Mouse (Mus musculus) stomach, embryonic 16.5 days (tissue): ENCODE data around the gene Mafk. TPM values are rescaled to one million over a fixed set of nuclear protein-coding genes. Genes with fewer than 3 reads are reported as not detected.

ENCODE experiments used
- ATAC-seq: fragments of 200-750 bp; cut with Nextera tagmentation; 2 replicates; pipeline ENCODE4 v1.8.0; 2017; ENCODE audit warnings: moderate number of reproducible peaks, moderate TSS enrichment; ENCODE audit not compliant: insufficient read depth, low FRiP score
- H3K27ac ChIP-seq: fragments of 300-500 bp; sonication (generic); 2 replicates; pipeline ENCODE4 v1.5.1; 2014; ENCODE audit warnings: low read length
- H3K27me3 ChIP-seq: fragments of 300-500 bp; sonication (generic); 2 replicates; pipeline ENCODE4 v1.6.1; 2014; ENCODE audit warnings: low read length, control low read depth, mixed read lengths; ENCODE audit not compliant: control insufficient read depth, insufficient read depth
- H3K36me3 ChIP-seq: fragments of 300-500 bp; sonication (generic); 2 replicates; pipeline ENCODE4 v1.6.1; 2014; ENCODE audit warnings: low read length; ENCODE audit not compliant: control insufficient read depth, insufficient read depth
- H3K4me1 ChIP-seq: fragments of 300-500 bp; sonication (generic); 2 replicates; pipeline ENCODE4 v1.6.1; 2014; ENCODE audit warnings: low read length, control low read depth, mixed read lengths; ENCODE audit not compliant: control insufficient read depth, insufficient read depth
- H3K4me2 ChIP-seq: fragments of 300-500 bp; sonication (generic); 2 replicates; pipeline ENCODE4 v1.6.1; 2014; ENCODE audit warnings: low read depth, low read length, mixed read lengths
- H3K4me3 ChIP-seq: fragments of 300-500 bp; sonication (generic); replicated peaks from 2 replicates; pipeline ENCODE4 v1.5.1; 2014; ENCODE audit warnings: mild to moderate bottlenecking, low read length
- H3K9ac ChIP-seq: fragments of 300-500 bp; sonication (generic); 2 replicates; pipeline ENCODE4 v1.6.1; 2014; ENCODE audit warnings: low read length
- H3K9me3 ChIP-seq: fragments of 300-500 bp; sonication (generic); replicated peaks from 2 replicates; pipeline ENCODE4 v1.6.1; 2016; ENCODE audit warnings: low read length, control low read depth; ENCODE audit not compliant: control insufficient read depth
- WGBS: fragments of 180-500 bp; shearing (Covaris S2); extraction: QIAGEN DNeasy Blood & Tissue Kit; methylation state at CpG from one replicate; pipeline ENCODE4 v1.1.7; 2014; 5-methylcytosine and 5-hydroxymethylcytosine counted together
- polyA plus RNA-seq: library from polyadenylated mRNA; unstranded; fragments of >200 nt; fragmentation: Nextera tagmentation; extraction: Ambion mirVana; gene quantifications from 2 replicates; pipeline ENCODE4 v1.2.1, GENCODE M21; 2015

Gene Mafk
- polyA plus RNA-seq, 1 experiment from 2014 or later = 18.9 TPM

DNA sequence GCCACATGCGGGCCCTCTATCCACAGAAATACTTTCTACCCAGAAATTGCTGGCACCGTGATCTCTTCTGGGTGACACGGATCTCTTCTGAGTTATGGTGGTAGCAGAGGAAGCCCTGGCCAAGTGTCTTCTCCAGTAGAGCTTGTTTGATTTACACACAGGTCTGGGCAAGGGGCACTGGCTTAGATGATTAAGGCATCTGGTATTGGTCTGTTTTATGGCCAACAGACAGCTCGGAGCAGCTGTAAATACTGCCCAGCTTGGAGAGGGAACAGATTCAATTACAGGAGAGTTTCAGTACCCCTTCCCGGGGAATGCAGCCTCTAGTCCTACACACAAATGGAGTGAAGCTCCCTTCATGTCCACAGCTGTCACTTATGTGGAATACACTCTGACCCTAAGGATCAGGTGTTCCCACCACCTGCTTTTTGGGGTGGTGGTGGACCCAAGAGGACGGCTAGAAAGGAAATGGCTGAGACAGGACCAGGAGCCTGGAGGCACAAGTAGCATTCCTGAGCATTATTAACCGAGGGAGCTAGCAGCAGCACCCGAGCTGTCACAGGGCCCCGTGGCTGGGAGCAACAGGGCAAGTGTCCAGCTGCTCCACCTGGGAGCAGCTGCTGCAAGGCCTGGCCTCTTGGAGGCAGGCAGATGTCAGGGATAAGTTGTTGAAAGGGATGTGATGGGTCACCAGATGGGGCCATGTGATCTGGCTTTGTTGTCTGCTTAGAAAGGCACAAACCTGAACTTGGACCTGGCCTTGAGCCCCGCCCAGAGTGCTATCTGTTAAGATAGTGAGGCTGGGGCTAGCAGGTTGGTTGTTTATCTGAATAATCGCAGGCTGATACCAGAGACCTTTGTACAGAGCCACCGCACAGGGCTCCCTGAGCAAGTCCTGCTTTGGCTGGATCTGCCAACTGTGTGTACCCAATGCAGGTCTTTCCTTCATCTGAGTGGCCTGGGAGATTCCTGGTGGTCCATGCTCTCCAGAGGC, 30.4 kb downstream of the Mafk start:
- Histone ChIP-seq H3K4me3 (no peak overlapping the region), H3K9ac (peak overlapping the region; percentile 39), H3K27me3 (no peaks in the 10 kb centered on the region), H3K9me3 (no peaks in the 10 kb centered on the region), H3K27ac (peak overlapping the region; percentile 57), H3K36me3 (peaks cover 4% of the 10 kb centered on the region; the same call in 1 of the 2 replicates), H3K4me2 (no peak overlapping the region), H3K4me1 (peaks cover 21% of the 10 kb centered on the region)
- ATAC-seq = peak; percentile 42; the same call in 1 of the 2 replicates
- 61% methylated on average over 12 of the region's 12 CpGs for WGBS

DNA sequence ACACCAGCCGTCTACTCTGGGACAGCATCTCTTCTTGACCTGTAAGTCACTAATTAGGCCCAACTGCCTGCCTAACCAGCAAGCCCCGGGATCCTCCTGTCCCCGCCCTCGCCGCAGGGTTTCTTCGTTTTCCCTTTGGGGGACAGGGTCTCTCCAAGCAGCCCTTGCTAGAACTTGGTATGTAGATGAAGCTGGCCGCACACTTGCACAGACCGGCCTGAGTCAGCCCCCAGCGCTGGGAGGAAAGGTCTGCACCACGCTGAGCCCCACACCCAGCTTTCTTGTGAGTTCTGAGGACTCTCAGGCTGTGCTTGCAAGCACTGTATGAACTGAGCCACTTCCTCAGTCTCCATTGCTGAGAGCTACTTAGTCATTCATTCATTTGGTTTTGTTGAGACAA, 33.2 kb downstream of the Mafk start:
- Histone ChIP-seq H3K4me2 (no peak overlapping the region), H3K27ac (no peak overlapping the region), H3K9me3 (no peaks in the 10 kb centered on the region), H3K27me3 (no peaks in the 10 kb centered on the region), H3K4me1 (peaks cover 24% of the 10 kb centered on the region), H3K36me3 (peaks cover 4% of the 10 kb centered on the region; the same call in 1 of the 2 replicates), H3K9ac (no peak overlapping the region), H3K4me3 (no peak overlapping the region)
- 87% methylated on average over 10 of the region's 10 CpGs for WGBS
- ATAC-seq = no peak

DNA sequence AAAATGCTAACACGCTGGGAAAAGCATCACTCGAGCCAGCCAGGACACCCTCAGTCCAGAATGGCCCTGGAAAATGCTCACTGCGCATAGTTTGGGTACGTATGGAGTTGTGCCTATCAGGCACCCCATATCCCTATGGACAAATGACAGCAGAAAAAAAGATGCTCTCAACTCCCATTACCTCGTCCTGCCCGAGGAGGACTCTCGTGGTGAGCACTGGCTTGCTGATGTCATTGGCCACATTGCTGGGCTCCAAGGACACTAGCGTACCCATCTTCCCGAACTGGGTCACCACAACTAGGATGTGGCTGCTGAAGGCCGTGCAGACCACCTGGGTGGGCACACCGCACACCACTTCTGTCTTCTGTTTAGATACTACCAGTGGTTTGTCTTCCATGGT, 34.6 kb downstream of the Mafk start:
- Histone ChIP-seq H3K27ac (peak overlapping the region; percentile 66; the same call in 1 of the 2 replicates), H3K4me3 (peak overlapping the region; percentile 75), H3K27me3 (no peaks in the 10 kb centered on the region), H3K4me2 (peak overlapping the region; percentile 95), H3K9me3 (no peaks in the 10 kb centered on the region), H3K36me3 (peaks cover 4% of the 10 kb centered on the region; the same call in 1 of the 2 replicates), H3K4me1 (peaks cover 24% of the 10 kb centered on the region), H3K9ac (peak overlapping the region; percentile 83)
- WGBS = 40% methylated on average over 11 of the region's 11 CpGs
- ATAC-seq = no peak

DNA sequence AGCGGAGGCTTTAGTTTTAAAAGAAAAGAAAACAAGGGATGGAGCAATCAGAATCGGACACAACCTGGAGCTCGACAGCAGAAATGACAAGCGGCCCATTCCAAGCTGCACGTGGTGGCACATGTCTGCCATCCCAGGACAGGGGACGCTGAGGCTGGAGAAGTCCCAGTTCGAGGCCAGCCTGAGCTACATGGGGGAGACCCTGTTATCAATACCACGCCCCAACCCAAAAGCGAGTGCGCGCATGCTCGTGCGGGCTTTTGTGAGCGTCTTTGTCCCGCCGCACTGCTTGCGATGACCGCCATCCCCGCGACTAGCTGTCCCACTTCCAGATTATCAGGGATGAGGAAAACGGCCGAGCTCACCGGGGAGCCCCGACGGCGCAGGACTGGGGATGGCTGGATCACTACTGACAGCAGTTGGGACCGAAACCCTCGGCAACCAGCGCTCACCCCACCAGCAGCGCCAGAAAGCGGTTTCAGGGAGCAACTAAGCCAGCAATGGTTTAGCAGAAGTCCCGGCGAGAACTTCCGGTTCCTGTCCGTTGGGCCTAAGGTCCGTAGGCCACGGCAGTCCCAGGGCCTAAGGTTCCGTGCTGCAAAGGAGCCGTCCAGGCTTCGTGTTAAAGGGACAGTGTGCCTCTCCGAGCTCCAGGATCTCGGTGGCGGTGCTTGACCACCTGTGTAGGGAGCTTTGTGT, 35.2 kb downstream of the Mafk start, which contains the start of the genes Gm26938 and Psmg3:
TSS of gene Gm26938 (minus strand) at position 51 of the 699 bp plus-strand sequence.
TSS of gene Psmg3 (minus strand) at position 529 of the 699 bp plus-strand sequence.
- Histone ChIP-seq H3K27me3 (no peaks in the 10 kb centered on the region), H3K36me3 (peaks cover 4% of the 10 kb centered on the region; the same call in 1 of the 2 replicates), H3K4me1 (peaks cover 23% of the 10 kb centered on the region), H3K4me2 (peak within 1 kb of the TSS; percentile 95), H3K9me3 (no peaks in the 10 kb centered on the region), H3K9ac (peak within 1 kb of the TSS; percentile 83), H3K27ac (peak within 1 kb of the TSS; percentile 66), H3K4me3 (peak within 1 kb of the TSS; percentile 75)
- WGBS = under 1% methylated on average over 43 of the region's 43 CpGs
- peak; percentile 71; the same call in 1 of the 2 replicates for ATAC-seq

DNA sequence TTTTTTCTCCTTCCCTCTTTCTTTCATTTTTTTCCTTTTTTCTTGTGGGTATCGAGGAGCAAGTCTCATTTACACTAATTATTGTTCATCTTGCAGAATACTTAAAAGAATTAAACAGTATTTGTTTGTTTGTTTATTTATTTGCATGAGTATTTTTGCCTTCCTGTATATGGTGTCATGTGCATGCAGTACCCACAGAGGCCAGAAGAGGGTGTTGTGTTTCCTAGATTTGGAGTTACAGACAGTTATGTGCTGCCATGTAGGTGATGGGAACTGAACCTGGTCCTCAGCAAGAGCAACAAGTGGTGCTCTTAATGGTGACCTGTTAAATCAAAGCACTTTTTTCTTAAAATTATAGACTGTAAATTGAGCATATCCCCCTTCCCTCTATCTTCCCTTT, 36.3 kb downstream of the Mafk start:
- no peak for ATAC-seq
- Histone ChIP-seq H3K27ac (no peak overlapping the region), H3K4me2 (no peak overlapping the region), H3K9ac (no peak overlapping the region), H3K4me3 (no peak overlapping the region), H3K27me3 (no peaks in the 10 kb centered on the region), H3K4me1 (peaks cover 14% of the 10 kb centered on the region), H3K36me3 (no peaks in the 10 kb centered on the region), H3K9me3 (no peaks in the 10 kb centered on the region)
- WGBS = 79% methylated on average over 1 of the region's 1 CpGs

DNA sequence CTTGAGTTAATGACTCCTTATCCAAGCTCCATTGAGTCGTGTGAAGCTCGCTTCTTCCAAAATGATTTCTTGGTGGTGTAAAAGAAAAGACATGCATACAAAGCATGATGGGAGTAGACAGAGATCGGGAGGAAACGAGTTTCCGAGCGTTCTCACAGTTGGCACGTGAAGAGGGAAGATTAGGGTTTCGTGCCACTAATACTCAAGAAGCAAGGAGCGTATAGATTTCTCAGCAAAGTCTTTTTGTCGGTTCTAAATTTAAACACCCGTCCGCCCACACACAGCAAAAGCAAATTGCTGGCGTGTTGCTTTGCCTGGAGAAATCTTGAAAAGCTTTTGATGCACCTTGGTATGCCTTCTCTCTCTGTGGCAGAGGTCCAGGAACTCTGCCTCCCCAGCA, 38.1 kb downstream of the Mafk start:
- Histone ChIP-seq H3K27ac (no peak overlapping the region), H3K27me3 (no peaks in the 10 kb centered on the region), H3K9ac (no peak overlapping the region), H3K4me2 (no peak overlapping the region), H3K9me3 (no peaks in the 10 kb centered on the region), H3K36me3 (no peaks in the 10 kb centered on the region), H3K4me1 (peaks cover 14% of the 10 kb centered on the region), H3K4me3 (no peak overlapping the region)
- 73% methylated on average over 13 of the region's 13 CpGs for WGBS
- ATAC-seq = no peak

DNA sequence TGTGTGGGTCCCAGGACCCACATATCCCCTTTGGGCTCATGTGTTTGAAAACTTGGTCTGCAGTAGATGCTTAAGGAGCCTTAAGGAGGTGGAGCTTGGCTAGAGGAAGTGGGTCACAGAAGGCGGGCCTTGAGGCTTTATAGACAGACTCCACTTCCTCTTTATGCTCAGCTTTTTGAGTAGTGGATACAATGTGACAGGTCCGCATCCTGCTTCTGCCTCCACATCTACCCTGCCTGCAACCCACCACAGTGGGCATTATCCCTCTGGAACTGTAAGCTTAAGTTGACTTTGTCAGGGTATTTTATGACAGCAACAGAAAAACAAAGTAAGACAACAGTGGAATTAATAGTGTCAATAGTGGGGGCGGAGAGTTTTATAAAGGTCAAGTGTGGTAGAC, 39.4 kb downstream of the Mafk start:
- Histone ChIP-seq H3K36me3 (no peaks in the 10 kb centered on the region), H3K4me3 (no peak overlapping the region), H3K4me2 (no peak overlapping the region), H3K9ac (no peak overlapping the region), H3K4me1 (peaks cover 8% of the 10 kb centered on the region), H3K9me3 (no peaks in the 10 kb centered on the region), H3K27ac (no peak overlapping the region), H3K27me3 (no peaks in the 10 kb centered on the region)
- ATAC-seq = no peak
- 63% methylated on average over 3 of the region's 3 CpGs for WGBS

DNA sequence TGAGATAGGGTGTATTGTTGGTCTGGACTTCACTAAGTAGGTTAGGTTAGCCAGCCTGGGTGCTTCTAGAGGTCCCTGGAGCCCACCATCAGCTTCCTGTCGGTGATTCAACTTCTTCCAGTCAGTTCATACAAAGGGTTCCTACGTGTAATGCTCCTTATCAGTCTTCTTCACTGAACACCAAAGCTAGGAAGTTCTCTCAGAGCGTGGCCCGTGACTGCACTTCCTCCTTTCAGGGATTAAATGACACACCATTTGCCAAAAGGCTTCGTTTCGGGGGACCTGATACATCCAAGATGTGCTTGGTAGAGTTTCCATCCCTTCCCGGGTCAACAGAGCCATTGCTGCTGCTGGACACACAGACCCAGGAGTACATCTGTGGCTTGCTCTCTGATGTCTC, 40.8 kb downstream of the Mafk start:
- no peaks in the 10 kb centered on the region for H3K9me3 ChIP-seq
- H3K4me3 ChIP-seq = no peak overlapping the region
- 69% methylated on average over 7 of the region's 7 CpGs for WGBS
- H3K36me3 ChIP-seq = no peaks in the 10 kb centered on the region
- H3K4me2 ChIP-seq = no peak overlapping the region
- no peaks in the 10 kb centered on the region for H3K4me1 ChIP-seq
- H3K27ac ChIP-seq = no peak overlapping the region
- H3K27me3 ChIP-seq = no peaks in the 10 kb centered on the region
- H3K9ac ChIP-seq = no peak overlapping the region
- ATAC-seq = no peak

DNA sequence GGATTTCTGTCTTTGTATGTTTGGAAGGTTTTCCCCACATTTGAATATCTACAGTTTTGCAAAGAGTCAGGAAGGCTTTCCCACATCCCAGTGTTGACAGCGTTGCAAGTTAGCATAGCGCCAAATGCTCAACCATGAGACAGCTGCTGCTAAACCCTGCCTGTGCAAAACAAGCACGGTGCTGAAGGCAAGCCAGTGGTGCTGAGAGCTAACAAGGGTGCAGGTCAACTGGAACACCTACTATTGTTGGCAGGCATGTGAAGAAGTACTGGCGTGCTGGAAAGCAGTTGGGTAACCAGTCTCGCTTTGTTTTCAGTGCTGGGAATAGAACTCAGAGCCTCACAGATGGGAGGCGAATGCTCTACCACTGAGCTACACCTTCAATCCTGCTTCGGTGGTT, 44.4 kb downstream of the Mafk start:
- Histone ChIP-seq H3K4me1 (no peaks in the 10 kb centered on the region), H3K4me3 (no peak overlapping the region), H3K9me3 (no peaks in the 10 kb centered on the region), H3K9ac (no peak overlapping the region), H3K36me3 (no peaks in the 10 kb centered on the region), H3K27ac (no peak overlapping the region), H3K4me2 (no peak overlapping the region), H3K27me3 (no peaks in the 10 kb centered on the region)
- ATAC-seq = no peak
- 87% methylated on average over 7 of the region's 7 CpGs for WGBS
